Mouse (Mus musculus) myocyte (in vitro differentiated cells): ENCODE measurements around the gene Gm29776. TPM values are rescaled to one million over a fixed set of nuclear protein-coding genes. Genes with fewer than 3 reads are reported as not detected.

Source experiments
- H3K27me3 ChIP-seq: one replicate; pipeline ENCODE4 v1.6.1; 2011; ENCODE audit not compliant: control insufficient read depth, insufficient read depth, insufficient read length
- H3K36me3 ChIP-seq: one replicate; pipeline ENCODE4 v1.6.1; 2011; ENCODE audit not compliant: control insufficient read depth, insufficient read depth
- H3K4me2 ChIP-seq: one replicate; pipeline ENCODE4 v1.6.1; 2011; ENCODE audit warnings: low read depth, control low read depth
- H3K4me3 ChIP-seq: one replicate; pipeline ENCODE4 v1.5.1; 2011; ENCODE audit warnings: mild to moderate bottlenecking, control low read depth, moderate library complexity
- H3K79me2 ChIP-seq: one replicate; pipeline ENCODE4 v1.6.1; 2011; ENCODE audit not compliant: control insufficient read depth, insufficient read depth
- H3ac ChIP-seq: one replicate; pipeline ENCODE4 v1.6.1; 2011; ENCODE audit not compliant: control insufficient read depth, insufficient read length
- CEBPB ChIP-seq: IDR thresholded peaks from 2 replicates; pipeline ENCODE4 v1.6.1; 2011; ENCODE audit warnings: mild to moderate bottlenecking, moderate library complexity; ENCODE audit not compliant: poor library complexity, insufficient read depth, severe bottlenecking
- E2F4 ChIP-seq: IDR thresholded peaks from one replicate; pipeline ENCODE4 v1.6.1; 2011; ENCODE audit warnings: mild to moderate bottlenecking, control low read depth, moderate library complexity; ENCODE audit not compliant: insufficient read depth
- MAX ChIP-seq: IDR thresholded peaks from one replicate; pipeline ENCODE4 v1.6.1; 2011; ENCODE audit warnings: low read depth, mild to moderate bottlenecking, control low read depth
- MYOD1 ChIP-seq, 3 experiments: IDR thresholded peaks; one replicate each; pipeline ENCODE4 v1.6.1; 2011; ENCODE audit warnings: control low read depth in 2 of 3, low read depth in 2 of 3, mild to moderate bottlenecking in 2 of 3, moderate library complexity in 1 of 3; ENCODE audit not compliant: insufficient read length in 2 of 3, control insufficient read depth in 1 of 3
- MYOG ChIP-seq, 3 experiments: IDR thresholded peaks; one replicate each; pipeline ENCODE4 v1.6.1; 2011; ENCODE audit warnings: control low read depth in 2 of 3, low read depth in 2 of 3, mild to moderate bottlenecking in 2 of 3; ENCODE audit not compliant: insufficient read length in 2 of 3, control insufficient read depth in 1 of 3, insufficient read depth in 1 of 3
- POLR2A ChIP-seq: IDR thresholded peaks from one replicate; pipeline ENCODE4 v1.6.1; 2011; ENCODE audit warnings: low read depth, mild to moderate bottlenecking, control low read depth, moderate library complexity; ENCODE audit not compliant: insufficient read length
- POLR2AphosphoS2 ChIP-seq: IDR thresholded peaks from one replicate; pipeline ENCODE4 v1.6.1; 2011; ENCODE audit warnings: low read depth, control low read depth; ENCODE audit not compliant: insufficient read length
- REST ChIP-seq: IDR thresholded peaks from one replicate; pipeline ENCODE4 v1.6.1; 2011; ENCODE audit warnings: mild to moderate bottlenecking, control low read depth, moderate library complexity; ENCODE audit not compliant: insufficient read depth, insufficient read length
- SRF ChIP-seq: IDR thresholded peaks from one replicate; pipeline ENCODE4 v1.6.1; 2011; ENCODE audit warnings: low read depth; ENCODE audit not compliant: control insufficient read depth, insufficient read length
- TCF12 ChIP-seq: IDR thresholded peaks from one replicate; pipeline ENCODE4 v1.6.1; 2011; ENCODE audit warnings: mild to moderate bottlenecking, control low read depth; ENCODE audit not compliant: poor library complexity, insufficient read depth, severe bottlenecking
- TCF3 ChIP-seq: IDR thresholded peaks from one replicate; pipeline ENCODE4 v1.6.1; 2011; ENCODE audit warnings: low read depth, control low read depth; ENCODE audit not compliant: insufficient read length
- USF1 ChIP-seq: IDR thresholded peaks from one replicate; pipeline ENCODE4 v1.6.1; 2011; ENCODE audit warnings: low read depth, mild to moderate bottlenecking, control low read depth, moderate library complexity
- polyA plus RNA-seq: library from polyadenylated mRNA; unstranded; fragments of >200 nt; fragmentation: generic; extraction: Trizol; gene quantifications from one replicate; pipeline ENCODE4 v1.2.1, GENCODE M21; 2012; ENCODE audit warnings: missing spikeins

The Gm29776 gene
- polyA plus RNA-seq, 1 experiment = 0.04 TPM

GRCm38 (mm10) chr14:54653496-54653895, 45.1 kb downstream of the Gm29776 start:
- H3K27me3 ChIP-seq = no peaks in the 10 kb centered on the region
- H3K79me2 ChIP-seq = peaks cover 28% of the 10 kb centered on the region
- H3K36me3 ChIP-seq = peaks cover 12% of the 10 kb centered on the region
- peak overlapping the region; percentile 33 for H3ac ChIP-seq
- TF ChIP-seq POLR2AphosphoS2 (peak; percentile 98), E2F4 (no peak), POLR2A (peak; percentile 96)
- H3K4me2 ChIP-seq = peak overlapping the region; percentile 90
- peak overlapping the region; percentile 57 for H3K4me3 ChIP-seq

GRCm38 (mm10) chr14:54652787-54653186, 45.8 kb downstream of the Gm29776 start:
- H3K4me3 ChIP-seq = peak overlapping the region; percentile 57
- peak overlapping the region; percentile 33 for H3ac ChIP-seq
- H3K79me2 ChIP-seq = peaks cover 28% of the 10 kb centered on the region
- TF ChIP-seq SRF = no peak
- TF ChIP-seq POLR2A = no peak
- TF ChIP-seq MYOD1 (IDR thresholded peaks at IDR 0.05; ENCODE audit: control insufficient read depth in 1 of 3, insufficient read length in 2 of 3, low read depth in 2 of 3) = no peak
- TF ChIP-seq MAX = no peak
- no peak for TF ChIP-seq E2F4
- no peak for TF ChIP-seq TCF3
- TF ChIP-seq MYOG (IDR thresholded peaks at IDR 0.05; ENCODE audit: control insufficient read depth in 1 of 3, insufficient read depth in 1 of 3, insufficient read length in 2 of 3, low read depth in 2 of 3) = no peak
- TF ChIP-seq CEBPB = no peak
- TF ChIP-seq REST = no peak
- no peak for TF ChIP-seq TCF12
- TF ChIP-seq USF1 = no peak
- TF ChIP-seq POLR2AphosphoS2 = no peak
- peak overlapping the region; percentile 90 for H3K4me2 ChIP-seq
- H3K27me3 ChIP-seq = no peaks in the 10 kb centered on the region
- H3K36me3 ChIP-seq = peaks cover 19% of the 10 kb centered on the region

- H3K79me2 ChIP-seq = peaks cover 26% of the 10 kb centered on the region
- peak overlapping the region; percentile 90 for H3K4me2 ChIP-seq
- peaks cover 27% of the 10 kb centered on the region for H3K36me3 ChIP-seq
- no peak overlapping the region for H3K4me3 ChIP-seq
- TF ChIP-seq E2F4 (no peak), POLR2A (no peak)
- no peak overlapping the region for H3ac ChIP-seq
- H3K27me3 ChIP-seq = no peaks in the 10 kb centered on the region
Observed at GRCm38 (mm10) chr14:54651556-54651955, 47.1 kb downstream of the Gm29776 start.

DNA sequence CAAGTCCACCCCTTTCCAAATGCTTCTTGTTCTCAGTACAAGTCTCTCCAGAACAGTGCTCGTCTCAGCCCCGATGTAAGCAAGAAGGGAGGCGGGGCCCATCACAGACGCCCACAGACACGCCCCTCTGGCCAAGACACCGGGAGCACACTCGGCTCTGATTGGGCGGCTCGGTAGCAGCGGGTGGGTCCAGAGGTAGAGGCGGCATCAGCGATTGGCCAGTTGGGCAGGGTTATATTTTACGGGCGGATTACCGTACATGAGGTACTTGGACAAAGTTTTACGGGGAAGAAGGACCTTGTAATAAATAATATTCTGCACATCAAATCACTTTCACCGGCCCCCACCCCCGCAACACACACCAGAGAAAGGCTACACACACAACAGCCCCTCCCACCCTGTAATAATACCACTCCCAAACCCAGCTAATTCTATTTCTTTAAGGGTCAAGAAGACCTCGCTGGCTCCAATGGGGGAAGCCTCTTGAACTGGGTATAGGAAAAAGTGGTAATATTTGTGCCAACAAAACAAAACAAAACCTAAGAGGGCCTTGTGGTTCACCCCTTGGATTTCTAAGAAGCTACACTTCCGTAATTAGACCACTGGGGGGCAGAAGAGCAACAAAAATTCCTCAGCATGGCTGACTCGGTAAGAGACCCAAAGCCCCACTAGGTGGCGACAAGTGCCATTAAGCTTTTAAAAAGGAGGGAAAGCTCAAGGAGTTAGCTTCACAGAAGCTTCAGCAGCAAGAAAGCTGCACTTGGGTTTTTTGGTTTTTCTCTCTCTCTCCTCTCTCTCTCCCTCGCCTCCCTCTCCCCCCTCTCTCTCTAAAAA, 47.8 kb downstream of the Gm29776 start:
- H3ac ChIP-seq = no peak overlapping the region
- H3K36me3 ChIP-seq = peaks cover 29% of the 10 kb centered on the region
- peak overlapping the region; percentile 21 for H3K4me2 ChIP-seq
- TF ChIP-seq CEBPB (no peak), POLR2AphosphoS2 (no peak), TCF3 (no peak), MYOG (IDR thresholded peaks at IDR 0.05; ENCODE audit: control insufficient read depth in 1 of 3, insufficient read depth in 1 of 3, insufficient read length in 2 of 3, low read depth in 2 of 3) (no peak), POLR2A (no peak), MAX (no peak)
- H3K27me3 ChIP-seq = no peaks in the 10 kb centered on the region
- H3K79me2 ChIP-seq = peaks cover 26% of the 10 kb centered on the region
- no peak overlapping the region for H3K4me3 ChIP-seq

GRCm38 (mm10) chr14:54647900-54648299, 50.7 kb downstream of the Gm29776 start:
- Histone ChIP-seq H3K4me3 (no peak overlapping the region), H3K79me2 (peaks cover 21% of the 10 kb centered on the region), H3K4me2 (no peak overlapping the region), H3ac (no peak overlapping the region), H3K27me3 (no peaks in the 10 kb centered on the region), H3K36me3 (peaks cover 48% of the 10 kb centered on the region)
- TF ChIP-seq TCF12 (no peak), SRF (no peak), USF1 (no peak), CEBPB (no peak), E2F4 (no peak), MYOG (IDR thresholded peaks at IDR 0.05; ENCODE audit: control insufficient read depth in 1 of 3, insufficient read depth in 1 of 3, insufficient read length in 2 of 3, low read depth in 2 of 3) (no peak), MYOD1 (IDR thresholded peaks at IDR 0.05; ENCODE audit: control insufficient read depth in 1 of 3, insufficient read length in 2 of 3, low read depth in 2 of 3) (no peak), POLR2A (no peak), POLR2AphosphoS2 (no peak), MAX (no peak), REST (no peak), TCF3 (no peak)
